Mouse (Mus musculus) CD4-positive, CD25-positive, alpha-beta regulatory T cell, adult 4 months (primary cell): Measurements from ENCODE around the gene Fbxo33. TPM values are rescaled to one million over a fixed set of nuclear protein-coding genes. Genes with fewer than 3 reads are reported as not detected.
"Not testable (repeated sequence)": the region's sequence is repeated elsewhere in the genome, so short reads cannot be mapped to it uniquely, and the experiment has no call there.

Experiments used
- ATAC-seq: one replicate; pipeline ENCODE4 v1.8.0; 2017
- polyA plus RNA-seq, 2 experiments: library from polyadenylated mRNA; unstranded; fragments of 100-300 nt; shearing (Covaris generic); gene quantifications; one replicate each; pipeline ENCODE4 v1.2.1; 2017

The Fbxo33 gene
- polyA plus RNA-seq = 10 to 100 TPM; 13.9 to 19.5 TPM

DNA sequence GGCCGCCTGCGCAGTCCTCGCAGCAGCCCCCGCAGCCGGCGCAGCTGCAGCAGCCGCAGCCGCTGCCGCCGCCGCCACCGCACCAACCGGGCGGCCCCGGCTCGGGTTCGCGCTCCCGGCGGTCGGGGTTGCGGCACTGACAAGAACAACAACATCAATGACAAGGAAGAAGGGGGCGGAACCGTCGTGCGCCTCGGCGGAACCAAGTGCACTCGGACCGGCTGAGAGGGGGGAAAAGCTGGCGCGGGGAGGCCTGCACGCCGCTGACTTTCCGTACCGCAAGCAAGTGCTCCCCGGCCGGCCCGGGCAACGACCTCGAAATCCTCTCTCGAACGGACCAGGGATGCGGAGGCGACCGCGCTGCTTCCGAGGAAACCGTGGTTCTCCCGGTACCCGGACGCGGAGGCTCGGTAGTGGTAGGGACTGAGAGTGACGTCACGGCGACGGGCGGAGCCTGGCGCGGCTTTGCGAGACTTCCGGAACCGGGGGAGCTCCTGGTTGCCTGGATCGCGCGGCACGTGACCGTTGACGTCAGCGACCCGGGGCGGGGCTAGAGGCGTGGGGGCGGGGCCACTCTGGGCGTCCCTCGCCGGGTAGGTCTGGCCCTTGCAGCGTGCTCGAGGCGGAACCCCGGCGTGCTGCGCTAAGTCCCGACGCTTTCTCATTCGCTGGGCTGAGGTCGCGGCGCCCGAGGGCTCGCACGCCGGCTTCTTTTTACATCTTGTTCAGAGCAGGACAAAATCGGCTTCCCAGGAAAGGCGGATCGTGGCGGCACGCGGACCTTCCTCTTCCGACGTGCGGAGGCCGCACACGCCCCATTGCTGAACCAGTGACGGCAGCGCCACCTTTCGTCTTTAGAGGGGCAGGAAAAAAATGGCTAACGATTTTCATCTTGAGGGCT is at the start of gene Fbxo33:
Fbxo33 (minus strand) TSS at position 401 of the 901 bp plus-strand sequence.
- peak; percentile 83 for ATAC-seq

DNA sequence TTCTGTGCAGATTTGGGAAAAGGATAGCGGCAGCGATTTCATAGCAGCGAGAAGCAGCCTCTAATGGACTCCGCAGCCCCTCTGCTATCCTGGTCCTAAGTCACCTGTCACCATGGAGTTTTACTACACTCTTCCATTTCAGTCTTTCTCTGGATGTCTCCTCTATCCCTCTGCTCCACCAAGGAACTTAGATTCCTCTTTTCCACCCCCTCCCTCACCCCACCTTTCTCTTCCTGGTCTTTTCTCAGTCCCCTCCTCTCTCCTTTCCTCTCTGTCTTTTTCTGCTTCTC is 46.4 kb upstream of the Fbxo33 start:
- no peak for ATAC-seq

DNA sequence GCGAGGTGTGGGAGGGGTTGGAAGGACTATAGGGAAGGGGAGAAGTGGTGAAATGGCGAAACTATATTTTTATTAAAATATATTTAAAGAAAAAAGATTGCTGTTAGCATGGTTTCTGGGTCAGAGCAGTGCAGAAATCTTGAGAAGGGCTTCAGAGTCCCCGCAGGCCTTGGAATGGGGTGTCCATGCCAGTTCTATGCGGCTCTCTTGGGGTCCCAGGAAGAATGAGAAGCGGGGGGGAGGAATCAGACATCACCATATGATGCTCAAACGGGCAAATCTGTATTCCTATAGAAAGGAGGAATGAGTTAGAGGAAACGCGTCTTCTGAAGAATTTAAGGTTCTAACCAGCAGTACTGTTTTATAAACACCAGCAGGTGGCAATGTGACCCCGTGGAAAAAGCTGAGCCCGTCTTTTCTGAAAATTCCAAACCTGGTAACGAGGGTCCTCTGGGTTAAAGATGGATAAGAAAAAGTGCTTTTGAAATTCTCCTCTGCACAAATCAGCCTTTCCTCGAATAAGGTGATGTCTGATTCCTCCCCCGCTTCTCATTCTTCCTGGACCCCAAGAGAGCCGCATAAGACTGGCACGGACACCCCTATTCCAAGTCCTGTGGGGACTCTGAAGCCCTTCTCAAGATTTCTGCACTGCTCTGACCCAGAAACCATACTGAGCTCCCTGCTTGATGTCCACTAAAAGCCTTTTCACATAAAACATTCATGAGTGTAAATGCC is 45.8 kb upstream of the Fbxo33 start:
- ATAC-seq = no peak

DNA sequence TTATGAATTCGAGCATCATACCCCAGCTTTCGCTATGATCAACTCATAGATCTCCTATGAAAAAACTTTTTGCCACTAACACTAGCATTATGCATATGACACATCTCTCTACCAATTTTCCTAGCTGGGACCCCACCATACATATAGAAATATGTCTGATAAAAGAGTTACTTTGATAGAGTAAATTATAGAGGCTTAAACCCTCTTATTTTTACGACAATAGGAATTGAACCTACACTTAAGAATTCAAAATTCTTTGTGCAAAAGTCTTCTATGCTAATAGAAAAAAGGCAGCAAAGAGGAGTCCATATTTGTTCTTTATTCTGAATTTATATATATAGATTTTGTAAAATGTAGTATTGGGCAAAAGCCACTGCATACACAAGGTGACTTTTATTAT is 43.3 kb upstream of the Fbxo33 start:
- peak; percentile 54 for ATAC-seq

DNA sequence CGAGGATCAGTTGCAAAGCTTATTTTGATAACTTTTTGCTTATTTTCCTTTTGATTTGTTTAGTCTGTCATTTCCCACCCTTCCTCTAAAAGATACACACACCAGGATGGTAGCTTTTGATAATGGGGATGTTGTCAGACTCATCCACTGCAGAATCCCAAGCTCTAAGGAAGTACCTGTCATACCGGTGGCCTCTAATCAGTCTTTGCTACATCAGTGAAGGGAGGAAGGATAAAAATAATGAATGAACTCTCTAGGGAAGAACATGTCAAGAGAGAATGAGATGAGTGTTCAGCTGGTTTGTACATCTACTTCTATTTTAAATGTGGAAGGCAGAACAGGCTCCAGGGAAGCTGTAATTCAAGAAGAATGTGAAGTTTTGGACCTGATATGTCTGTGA is 41.3 kb upstream of the Fbxo33 start:
- ATAC-seq = no peak

DNA sequence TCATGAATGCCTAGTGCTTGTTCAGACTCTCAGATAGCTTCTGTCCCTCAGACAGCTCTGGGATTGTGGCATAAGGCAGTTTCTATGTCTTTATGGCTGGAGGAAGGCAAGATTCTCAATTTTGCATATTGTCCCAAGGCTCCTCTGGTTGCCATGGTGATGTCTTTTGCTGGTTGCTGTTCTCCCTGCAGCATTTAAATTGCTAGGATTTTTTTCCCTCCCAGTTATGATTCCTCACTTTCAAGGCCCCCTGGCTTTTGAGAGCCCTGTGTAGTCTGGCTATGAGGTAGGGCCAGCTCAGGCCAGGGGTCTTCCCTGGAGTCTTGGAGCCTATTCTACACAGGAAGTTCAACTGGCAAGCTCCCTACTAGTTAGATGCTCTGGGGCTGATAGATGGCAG is 40.8 kb upstream of the Fbxo33 start:
- ATAC-seq = no peak

DNA sequence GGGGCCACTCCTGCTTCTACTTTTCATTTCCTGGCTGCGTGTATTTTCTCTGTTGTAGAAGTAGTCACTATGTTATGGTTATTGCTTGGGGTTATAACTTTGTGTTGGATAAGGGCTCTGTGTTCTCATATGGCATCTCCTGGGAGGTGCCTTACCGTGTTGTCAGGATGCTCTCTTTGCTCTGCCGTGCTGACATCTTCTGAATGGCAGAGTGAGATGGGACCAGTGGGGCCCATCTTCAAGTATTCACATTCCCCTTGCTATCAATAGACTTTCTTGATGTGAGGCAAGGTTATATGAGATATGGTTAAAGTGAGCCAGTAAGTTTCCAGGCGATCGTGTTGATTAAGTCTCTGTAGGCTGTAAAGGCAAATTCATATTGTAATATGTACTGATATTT is 39.5 kb upstream of the Fbxo33 start:
- no peak for ATAC-seq

DNA sequence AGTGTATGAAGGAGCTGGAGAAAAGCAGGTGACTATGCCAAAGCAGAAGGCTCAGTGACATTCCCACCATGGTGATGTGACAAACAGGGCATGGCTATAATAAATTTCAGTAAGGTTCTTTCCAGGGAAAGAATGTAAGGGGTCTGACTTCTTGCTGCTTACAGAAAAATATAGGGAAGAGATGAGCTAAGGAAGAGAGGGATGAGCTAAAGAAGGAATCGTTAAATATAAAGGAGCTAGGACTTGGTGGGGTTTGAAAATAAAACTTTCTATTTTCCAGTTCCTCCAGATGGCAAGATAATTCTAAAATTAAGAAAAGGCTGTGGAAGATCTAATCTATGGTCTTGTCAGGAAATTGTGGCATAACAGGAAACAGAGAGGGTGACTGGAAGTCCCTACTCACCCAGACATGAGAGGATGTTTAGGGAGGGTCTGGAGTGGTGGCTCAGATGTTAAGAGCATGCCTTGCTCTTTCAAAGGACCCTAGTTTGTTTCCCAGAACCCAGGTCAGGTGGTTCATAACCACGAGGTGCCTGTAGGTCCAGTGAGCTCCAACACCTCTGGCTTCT is 30.8 kb upstream of the Fbxo33 start:
- no peak for ATAC-seq

DNA sequence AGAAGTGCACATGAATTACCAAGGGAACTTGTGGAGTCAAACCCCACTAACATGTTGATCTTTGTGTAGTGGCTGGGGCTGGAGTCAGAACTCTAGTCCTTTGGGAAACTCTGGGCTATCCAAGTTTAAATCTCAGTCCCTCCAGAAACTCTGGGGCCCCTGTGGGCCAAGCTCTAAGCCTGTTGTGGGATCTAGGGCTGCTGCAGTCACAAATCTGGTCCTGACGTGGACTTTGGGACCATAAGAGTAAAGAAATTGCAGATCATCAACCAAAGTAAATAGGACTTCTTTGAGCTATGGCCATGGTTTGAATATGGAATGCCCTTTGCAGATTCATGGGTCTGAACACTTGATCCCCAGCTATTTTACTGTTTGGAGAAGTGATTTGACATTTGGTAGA is 29.4 kb upstream of the Fbxo33 start:
- no peak for ATAC-seq

DNA sequence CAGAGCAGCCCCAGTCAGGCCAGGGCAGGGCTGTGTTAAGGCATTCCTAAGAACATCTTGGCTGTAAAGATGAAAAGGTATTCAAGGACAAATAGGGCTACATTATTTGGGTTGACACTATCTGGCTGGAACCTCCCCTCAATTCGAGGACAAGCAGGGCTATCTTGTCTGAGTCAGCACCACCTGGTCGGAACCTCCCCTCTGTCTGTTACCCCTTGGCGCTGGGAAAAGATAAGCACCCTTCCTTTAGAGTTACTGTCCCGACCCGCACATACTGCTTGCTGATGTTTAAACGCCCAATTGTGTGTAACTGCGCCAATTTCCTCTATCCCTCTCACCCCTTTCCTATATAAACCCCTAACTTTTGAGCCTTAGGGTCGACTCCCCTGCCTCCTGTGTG is 21.5 kb upstream of the Fbxo33 start:
- ATAC-seq = not testable (repeated sequence)

DNA sequence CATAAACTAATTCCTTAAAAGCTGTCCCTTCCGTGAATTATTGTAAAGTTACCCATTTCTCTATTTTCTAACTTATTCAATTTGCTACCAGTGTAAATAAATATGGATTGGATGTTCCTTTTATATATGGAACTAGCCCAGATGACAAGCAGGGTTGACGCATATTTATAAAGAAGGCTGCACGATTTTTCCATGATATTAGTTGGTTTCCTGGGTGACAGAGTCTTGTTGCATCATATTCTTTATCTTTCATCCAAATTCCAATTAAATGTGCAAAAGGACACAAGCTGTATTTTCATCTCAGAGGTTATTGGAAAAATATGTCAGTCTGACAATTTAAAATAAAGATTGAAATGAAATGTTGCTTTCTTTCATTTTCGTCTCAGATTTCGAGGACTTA is 18.9 kb upstream of the Fbxo33 start:
- ATAC-seq = no peak

DNA sequence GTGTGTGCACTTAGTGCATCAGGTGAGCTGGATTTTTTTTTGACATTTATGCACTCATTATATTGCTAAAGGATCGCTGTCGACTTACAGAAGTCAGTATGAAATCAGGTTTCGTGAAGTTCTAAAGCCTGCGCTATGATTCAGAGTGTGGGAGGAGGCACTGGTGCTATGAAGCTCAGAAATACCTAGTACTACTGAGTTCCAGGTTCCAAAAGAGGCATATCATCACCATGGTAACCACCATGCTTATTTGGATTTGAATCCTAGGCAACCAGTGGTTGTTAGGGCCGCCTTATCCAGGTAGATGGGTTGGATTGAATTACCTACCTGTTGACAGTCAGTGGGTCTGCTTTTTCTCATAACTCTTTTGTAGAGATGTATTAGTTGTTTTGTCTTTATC is 8.9 kb upstream of the Fbxo33 start:
- ATAC-seq = no peak

DNA sequence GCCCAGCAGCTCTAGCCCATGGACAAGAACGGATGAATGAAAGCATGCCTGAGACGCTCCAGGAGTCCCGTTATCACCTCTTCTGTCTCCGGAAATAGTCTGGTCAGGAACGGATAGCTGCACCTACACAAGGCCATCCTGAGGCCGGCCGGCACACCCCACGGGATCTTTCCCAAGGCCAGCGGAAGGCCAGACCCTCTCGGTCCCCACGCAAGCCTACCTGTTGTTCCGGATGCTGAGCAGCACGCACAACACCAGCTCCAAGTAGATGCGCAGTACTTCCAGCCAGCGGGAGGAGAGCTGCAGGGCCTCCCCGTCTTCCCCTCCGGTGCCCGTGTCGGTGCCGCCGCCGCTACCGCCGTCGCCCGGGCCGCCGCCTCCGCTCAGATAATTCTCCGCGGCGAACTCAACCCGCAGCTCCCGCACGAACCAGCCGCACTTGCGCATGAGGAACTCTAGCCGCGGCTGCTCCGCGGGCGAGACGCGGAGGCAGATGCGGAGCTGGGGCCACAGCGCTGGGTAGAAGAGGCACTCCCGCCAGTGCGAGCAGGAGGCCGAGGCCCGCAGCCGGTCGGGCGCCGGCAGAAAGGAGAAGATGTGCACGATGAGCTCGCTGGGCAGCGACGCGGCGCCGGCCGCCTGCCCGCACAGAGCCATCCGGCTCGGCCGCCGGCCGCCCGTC is 744 bp downstream of the Fbxo33 start:
- peak; percentile 10 for ATAC-seq

DNA sequence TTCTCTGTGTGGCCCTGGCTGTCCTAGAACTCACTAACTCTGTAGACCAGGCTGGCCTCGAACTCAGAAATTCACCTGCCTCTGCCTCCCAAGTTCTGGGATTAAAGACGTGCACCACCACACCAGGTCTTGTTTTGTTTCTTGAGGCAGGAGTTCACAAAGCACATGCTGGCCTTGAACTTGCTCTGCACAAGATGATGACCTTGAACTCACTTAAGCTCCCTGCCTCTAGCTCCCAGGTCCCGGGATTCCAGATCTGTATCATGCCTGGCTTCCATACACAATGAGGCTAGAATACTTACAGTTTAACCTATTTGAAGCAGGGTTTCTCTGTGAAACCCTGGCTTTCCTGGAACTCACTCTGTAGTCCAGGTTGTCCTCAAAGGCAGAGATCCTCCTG is 2.2 kb downstream of the Fbxo33 start:
- ATAC-seq = no peak

DNA sequence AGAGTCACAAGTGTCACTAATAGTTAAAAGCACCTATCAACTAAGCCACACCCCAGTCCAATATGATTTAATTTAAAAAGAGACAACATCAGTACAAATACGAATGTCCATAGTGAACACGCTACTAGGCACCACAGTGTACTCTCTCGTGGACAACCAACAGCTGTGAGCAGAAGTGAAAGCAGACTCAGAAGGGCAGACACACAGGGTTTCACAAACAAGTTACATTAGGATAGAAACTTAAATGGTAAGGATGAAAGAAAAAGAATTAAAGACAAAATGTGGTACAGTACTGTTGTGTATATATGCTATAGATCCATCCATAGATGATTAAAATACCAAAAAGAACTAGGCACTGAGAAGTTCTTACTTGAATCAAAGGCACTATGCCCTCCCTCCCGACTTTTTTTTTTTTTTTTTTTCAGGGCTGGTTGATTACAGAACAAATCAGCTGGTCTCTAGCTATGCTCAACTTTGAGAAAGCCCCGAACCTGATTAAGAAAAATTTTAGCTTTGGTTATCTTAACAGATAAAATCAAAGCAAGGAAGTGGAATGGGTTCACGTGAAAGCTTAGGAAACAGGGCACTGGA is 2.8 kb downstream of the Fbxo33 start:
- no peak for ATAC-seq

DNA sequence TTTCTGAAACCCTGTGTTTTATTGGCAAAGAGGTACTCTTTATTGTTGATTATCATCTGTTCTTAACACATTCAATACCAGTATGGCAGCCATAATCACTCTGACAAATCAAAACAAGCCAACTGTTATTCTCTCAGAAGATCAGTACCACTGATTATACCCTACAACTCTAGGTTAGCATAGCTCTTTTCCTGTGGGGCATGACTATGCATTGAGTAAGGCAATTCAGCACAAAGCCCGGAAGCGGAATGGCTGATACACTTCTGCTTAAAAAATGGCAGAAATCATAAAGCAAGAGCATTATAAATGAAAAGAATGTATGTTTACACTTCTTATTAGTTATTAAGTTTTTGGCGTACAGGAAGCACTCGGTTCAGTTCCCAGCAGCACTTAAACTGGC is 3.3 kb downstream of the Fbxo33 start:
- ATAC-seq = peak; percentile 22

DNA sequence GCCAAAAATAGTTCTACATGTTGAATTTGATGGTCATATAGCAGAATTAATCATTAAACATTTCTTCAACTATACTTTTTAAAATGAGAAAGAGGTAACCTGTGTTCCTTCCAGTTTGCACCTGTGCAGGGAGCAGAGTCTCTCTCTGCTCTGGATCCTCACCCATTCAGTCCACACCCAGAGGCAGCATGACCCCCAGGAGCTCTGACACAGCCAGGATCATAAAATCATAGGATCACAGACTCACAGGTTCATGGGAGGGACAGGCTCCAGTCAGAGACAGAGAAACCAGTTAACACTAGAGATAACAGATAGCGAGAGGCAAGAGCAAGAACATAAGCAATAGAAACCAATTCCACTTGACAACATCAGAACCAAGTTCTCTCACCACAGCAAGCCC is 11.7 kb downstream of the Fbxo33 start:
- ATAC-seq = no peak

DNA sequence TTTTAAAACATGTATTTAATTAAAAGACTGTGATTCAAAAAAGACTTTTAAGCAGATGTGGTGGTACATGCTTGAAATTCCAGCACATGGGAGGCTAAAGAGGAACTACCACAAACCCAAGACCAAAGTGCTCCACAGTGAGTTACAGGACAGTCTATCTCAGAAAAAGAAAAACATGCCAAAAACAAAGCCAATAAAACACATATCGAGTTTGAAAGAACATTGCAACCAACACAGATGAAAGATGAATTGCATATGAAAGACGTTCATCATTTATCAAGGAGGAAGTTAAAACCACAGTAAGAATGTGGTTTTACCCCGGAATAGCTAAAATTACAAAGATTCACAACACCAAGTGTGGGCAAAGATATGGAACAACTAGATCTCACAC is 12.5 kb downstream of the Fbxo33 start:
- peak; percentile 86 for ATAC-seq

DNA sequence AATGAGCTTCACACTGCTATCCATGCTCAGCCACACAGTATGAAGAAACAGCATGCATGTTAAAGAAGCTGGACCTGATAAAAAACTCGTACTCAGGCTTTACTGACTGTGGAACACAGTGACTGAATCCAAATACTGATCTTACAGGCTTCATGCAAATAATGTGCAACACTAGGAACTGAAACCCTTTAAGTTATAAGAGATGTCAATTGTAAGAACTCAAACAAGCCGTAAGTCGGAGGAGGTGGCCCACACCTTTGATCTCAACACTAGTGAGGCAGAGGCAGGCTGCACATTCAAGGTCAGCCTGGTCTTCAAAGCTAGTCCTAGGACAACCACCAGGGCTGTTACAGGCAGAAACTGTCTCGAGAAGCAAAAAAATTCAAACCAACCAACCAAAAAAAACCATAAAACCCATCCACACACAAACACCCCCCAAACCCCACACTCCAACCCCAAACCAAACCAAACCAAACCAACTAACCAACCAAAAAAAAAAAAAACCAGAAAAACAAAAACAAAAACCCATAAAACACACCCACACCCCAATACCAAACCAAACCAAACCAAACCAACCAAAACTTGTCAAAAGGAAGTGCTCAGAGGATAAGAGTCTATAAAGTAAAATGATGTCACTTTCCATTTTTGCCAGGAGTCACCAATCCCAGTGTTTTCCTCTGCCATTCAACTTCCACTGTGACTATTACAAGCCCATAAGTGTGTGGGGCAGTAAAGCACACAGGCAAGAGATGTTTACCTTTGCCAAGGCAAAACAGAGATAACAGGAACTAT is 13.1 kb downstream of the Fbxo33 start:
- ATAC-seq = peak; percentile 62

DNA sequence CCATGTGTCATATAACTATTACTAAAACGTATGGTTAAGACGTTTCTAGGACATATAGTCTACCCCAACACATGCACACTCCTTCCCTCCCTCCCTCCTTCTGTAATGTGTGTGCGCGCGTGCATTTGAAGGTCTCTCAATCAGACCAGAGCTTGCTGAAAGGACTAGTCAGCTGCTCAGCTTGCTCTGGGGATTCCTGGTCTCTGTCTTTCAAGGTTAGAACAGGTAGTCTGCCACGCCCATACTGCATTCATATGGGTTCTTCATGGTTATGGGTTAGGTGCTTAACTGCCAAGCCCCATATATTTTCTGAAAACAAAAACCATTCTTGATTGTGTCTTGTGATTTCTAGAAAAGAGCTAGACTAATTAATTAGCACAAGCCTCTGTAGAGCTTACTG is 14.0 kb downstream of the Fbxo33 start:
- no peak for ATAC-seq

DNA sequence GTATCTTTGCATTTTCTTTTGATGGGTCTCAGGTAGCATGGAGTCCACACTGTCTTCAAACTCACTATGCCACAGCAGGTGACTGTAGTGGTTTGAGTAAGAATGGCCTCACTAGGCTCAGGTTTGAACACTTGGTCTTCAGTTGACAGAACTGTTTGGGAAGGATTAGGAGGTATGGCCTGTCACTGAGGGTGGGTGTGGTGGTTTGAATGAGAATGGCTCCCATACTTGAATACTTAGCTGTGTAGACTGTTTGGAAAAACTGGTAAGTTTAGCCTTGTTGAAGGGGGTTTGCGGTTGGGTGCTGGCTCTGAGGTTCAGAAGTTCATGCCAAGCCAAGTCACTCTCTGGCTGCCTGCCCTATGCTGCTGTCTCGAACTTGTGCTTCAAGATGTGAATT is 20.2 kb downstream of the Fbxo33 start:
- ATAC-seq = no peak

DNA sequence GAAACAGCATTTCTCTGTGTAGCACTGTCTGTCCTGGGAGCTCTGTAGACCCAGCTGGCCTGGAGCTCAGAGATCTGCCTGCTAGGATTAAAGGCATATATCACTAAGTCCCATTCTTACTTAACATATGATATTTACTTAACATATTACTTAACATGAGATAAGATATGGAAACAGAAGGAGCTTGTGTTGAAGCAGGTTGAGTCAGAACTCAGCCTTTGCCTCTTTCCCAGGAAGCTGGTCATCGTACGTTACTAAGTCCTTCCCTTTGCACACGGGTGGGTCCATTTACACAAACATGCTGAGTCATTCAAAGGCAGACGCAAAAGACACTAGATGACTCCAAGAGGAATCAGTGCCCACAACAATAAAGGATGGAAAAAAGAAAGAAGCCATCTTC is 20.8 kb downstream of the Fbxo33 start:
- ATAC-seq = no peak
